In genomic region chr12:103371711-103372110, GRCm38 (mm10) we compare ENCODE assay signal across 9 mouse cellular contexts. TPM values are rescaled to one million over a fixed set of nuclear protein-coding genes. Genes with fewer than 3 reads are reported as not detected.
A peak's percentile ranks its signal among the peaks of the same experiment; 100 is the strongest.
DNase-seq lines count a peak whose midpoint lies in the region; ATAC-seq lines count a peak whose summit lies in the region.
"Had no signal": no experiment of that assay in that cellular context is flagged by ENCODE, and none has a peak within 500 bp of the region (broad histone marks: within the 10 kb centered on the region; RNA-seq: fewer than 3 reads in every experiment).

No protein-coding gene starts in this region.

- 28% methylated on average over 6 of the region's 6 CpGs for WGBS in hindbrain, embryonic 11.5 days
- 29% methylated on average over 6 of the region's 6 CpGs for WGBS in hindbrain, embryonic 13.5 days

- H3K4me3 ChIP-seq in hindbrain, embryonic 11.5 days (ENCODE audit: low read depth, low read length), result no peak overlapping the region
- no peak overlapping the region for H3K4me3 ChIP-seq in hindbrain, embryonic 13.5 days
- H3K4me3 ChIP-seq: embryonic facial prominence, embryonic 15.5 days had no signal

- peak; percentile 73 for DNase-seq in hindbrain, embryonic 11.5 days (ENCODE audit: low spot score)
- DNase-seq in A20 (ENCODE audit: low read depth, low spot score), result peak; percentile 55
- peak; percentile 19 for DNase-seq in MN1 (ENCODE audit: low spot score)
- DNase-seq in cerebellum, postnatal 25 days, result peak; percentile 56 to 71
- peak; percentile 65 for DNase-seq in kidney, postnatal 10 days
- DNase-seq in frontal cortex, postnatal 10 days (ENCODE audit: low spot score in 2 of 2), result no peak

- H3K4me2 ChIP-seq in hindbrain, embryonic 11.5 days (replicated peaks; ENCODE audit: low read depth, low read length), result no peak overlapping the region
- H3K4me2 ChIP-seq in hindbrain, embryonic 13.5 days, result no peak overlapping the region
- H3K4me2 ChIP-seq: embryonic facial prominence, embryonic 15.5 days had no signal

- H3K27ac ChIP-seq in hindbrain, embryonic 11.5 days (ENCODE audit: low read depth, low read length), result no peak overlapping the region
- no peak overlapping the region for H3K27ac ChIP-seq in hindbrain, embryonic 13.5 days
- H3K27ac ChIP-seq: embryonic facial prominence, embryonic 15.5 days had no signal

- H3K36me3 ChIP-seq in hindbrain, embryonic 11.5 days (ENCODE audit: control insufficient read depth, insufficient read depth, low read length), result no peaks in the 10 kb centered on the region
- no peaks in the 10 kb centered on the region for H3K36me3 ChIP-seq in hindbrain, embryonic 13.5 days
- H3K36me3 ChIP-seq: embryonic facial prominence, embryonic 15.5 days had no signal

- H3K9me3 ChIP-seq in hindbrain, embryonic 11.5 days (ENCODE audit: control insufficient read depth, low read length), result no peaks in the 10 kb centered on the region
- H3K9me3 ChIP-seq in hindbrain, embryonic 13.5 days, result no peaks in the 10 kb centered on the region
- H3K9me3 ChIP-seq: embryonic facial prominence, embryonic 15.5 days had no signal

- H3K4me1 ChIP-seq in hindbrain, embryonic 11.5 days (replicated peaks; ENCODE audit: control insufficient read depth, insufficient read depth, low read length), result no peaks in the 10 kb centered on the region
- H3K4me1 ChIP-seq in hindbrain, embryonic 13.5 days (replicated peaks), result no peaks in the 10 kb centered on the region

- no peak for ATAC-seq in hindbrain, embryonic 11.5 days (ENCODE audit: low FRiP score)
- ATAC-seq in hindbrain, embryonic 13.5 days (ENCODE audit: low FRiP score), result no peak
- ATAC-seq in neutrophil, adult 5-6 weeks (ENCODE audit: extremely low read depth, insufficient number of reproducible peaks, low FRiP score, poor library complexity, severe bottlenecking), result peak; percentile 55

- no peaks in the 10 kb centered on the region for H3K27me3 ChIP-seq in hindbrain, embryonic 11.5 days (ENCODE audit: control insufficient read depth, insufficient read depth, low read length)
- peaks cover 8% of the 10 kb centered on the region; the same call in 1 of the 2 replicates for H3K27me3 ChIP-seq in hindbrain, embryonic 13.5 days
- H3K27me3 ChIP-seq: embryonic facial prominence, embryonic 15.5 days had no signal

- no peak overlapping the region for H3K9ac ChIP-seq in hindbrain, embryonic 11.5 days (ENCODE audit: low read depth, low read length)
- no peak overlapping the region for H3K9ac ChIP-seq in hindbrain, embryonic 13.5 days
- H3K9ac ChIP-seq: embryonic facial prominence, embryonic 15.5 days had no signal

RNA-seq across cellular contexts. Expression of gene Asb2, which starts 15.9 kb away (rescaled TPM):
- polyA plus RNA-seq in hindbrain, embryonic 11.5 days (2014; fragmentation: Nextera tagmentation; extraction: Ambion mirVana), result 0.54 and 1.0 TPM in 2 replicates
- polyA plus RNA-seq in hindbrain, embryonic 13.5 days (2015; fragmentation: Nextera tagmentation; extraction: Ambion mirVana), result 1.00 and 1.0 TPM in 2 replicates
- not detected in 2 replicates for total RNA-seq in neutrophil, adult 5-6 weeks (2017)

RNA-seq across cellular contexts. Expression of gene Otub2, which starts 16.8 kb away (rescaled TPM):
- polyA plus RNA-seq in hindbrain, embryonic 11.5 days (2014; fragmentation: Nextera tagmentation; extraction: Ambion mirVana), result 12.1 and 15.2 TPM in 2 replicates
- 20.2 and 21.5 TPM in 2 replicates for polyA plus RNA-seq in hindbrain, embryonic 13.5 days (2015; fragmentation: Nextera tagmentation; extraction: Ambion mirVana)
- total RNA-seq in neutrophil, adult 5-6 weeks (2017), result 2.8 TPM in 2 replicates

RNA-seq across cellular contexts. Expression of gene 9330161L09Rik, which starts 35.9 kb away (rescaled TPM):
- 0.97 and 1.1 TPM in 2 replicates for polyA plus RNA-seq in hindbrain, embryonic 11.5 days (2014; fragmentation: Nextera tagmentation; extraction: Ambion mirVana)
- polyA plus RNA-seq in hindbrain, embryonic 13.5 days (2015; fragmentation: Nextera tagmentation; extraction: Ambion mirVana), result 0.78 and 0.92 TPM in 2 replicates
- 1.6 and 2.3 TPM in 2 replicates for total RNA-seq in neutrophil, adult 5-6 weeks (2017)

RNA-seq across cellular contexts. Expression of gene Ddx24, which starts 53.9 kb away (rescaled TPM):
- 106 and 109 TPM in 2 replicates for polyA plus RNA-seq in hindbrain, embryonic 11.5 days (2014; fragmentation: Nextera tagmentation; extraction: Ambion mirVana)
- 173 and 174 TPM in 2 replicates for polyA plus RNA-seq in hindbrain, embryonic 13.5 days (2015; fragmentation: Nextera tagmentation; extraction: Ambion mirVana)
- 136 and 137 TPM in 2 replicates for total RNA-seq in neutrophil, adult 5-6 weeks (2017)

Comparison
In these comparisons a context has a peak if more than half of its experiments do, and no peak if none do; other contexts are left out.
1. DNase-seq: peak in hindbrain, embryonic 11.5 days (single experiment), A20 (single experiment), MN1 (single experiment), cerebellum, postnatal 25 days (2 of 2) and kidney, postnatal 10 days (single experiment); none in frontal cortex, postnatal 10 days (0 of 2).